Mouse (Mus musculus): ENCODE results near the gene Kif18b. TPM values are rescaled to one million over a fixed set of nuclear protein-coding genes. Genes with fewer than 3 reads are reported as not detected.

Gene Kif18b
- polyA plus RNA-seq, 1 experiment from 2014 or later = 4.7 TPM

GRCm38 (mm10) chr11:102961082-102961481 is 36.2 kb upstream of the Kif18b start:
- WGBS = 87% methylated on average over 4 of the region's 4 CpGs
- H3K4me1 ChIP-seq (ENCODE audit: control insufficient read depth in 2 of 2, insufficient read depth in 2 of 2, low read length in 2 of 2) = peaks cover 16 to 22% of the 10 kb centered on the region in 2 experiments
- H3K27me3 ChIP-seq (ENCODE audit: control insufficient read depth, insufficient read depth, low read length) = peaks cover 22% of the 10 kb centered on the region
- no peak overlapping the region for H3K4me3 ChIP-seq (ENCODE audit: control insufficient read depth in 1 of 2, insufficient read depth in 1 of 2, low read depth in 1 of 2, low read length in 2 of 2)
- no peak overlapping the region for H3K4me2 ChIP-seq (ENCODE audit: low read length)
- no peak for ATAC-seq (ENCODE audit: insufficient number of reproducible peaks, insufficient read depth, low FRiP score, low read depth)
- H3K9ac ChIP-seq (ENCODE audit: low read length) = no peak overlapping the region
- H3K27ac ChIP-seq (replicated peaks in 1 of 2; ENCODE audit: control insufficient read depth in 1 of 2, insufficient read depth in 1 of 2, low read depth in 2 of 2, low read length in 2 of 2) = no peak overlapping the region
- H3K9me3 ChIP-seq (ENCODE audit: control insufficient read depth, low read length) = no peaks in the 10 kb centered on the region
- H3K36me3 ChIP-seq (ENCODE audit: control insufficient read depth, insufficient read depth, low read length) = no peaks in the 10 kb centered on the region

- WGBS = 80% methylated on average over 1 of the region's 1 CpGs
Measured at GRCm38 (mm10) chr11:102958870-102959269, 33.9 kb upstream of the Kif18b start.

DNA sequence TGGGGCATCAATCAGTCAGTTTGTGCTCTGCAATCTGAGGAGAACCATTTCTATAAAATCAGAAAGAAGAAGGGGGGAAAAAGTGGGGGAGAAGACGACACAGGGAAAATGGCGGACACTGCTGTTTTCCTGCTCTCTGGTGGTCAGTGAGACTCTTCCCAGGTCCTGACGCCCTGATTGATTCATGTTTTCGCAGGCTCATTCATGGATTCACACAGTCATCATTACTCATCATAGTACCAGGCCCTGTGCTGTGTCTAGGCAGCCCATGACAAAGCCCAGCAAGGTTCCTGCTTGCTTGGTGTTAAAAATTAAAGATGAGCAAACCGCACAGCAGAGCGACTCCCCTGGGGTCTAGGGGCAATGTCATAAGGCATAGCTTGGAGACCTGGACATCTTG is 33.5 kb upstream of the Kif18b start:
- Histone ChIP-seq H3K9ac (ENCODE audit: low read length) (no peak overlapping the region), H3K4me1 (ENCODE audit: control insufficient read depth in 2 of 2, insufficient read depth in 2 of 2, low read length in 2 of 2) (peaks cover 18 to 19% of the 10 kb centered on the region in 2 experiments), H3K9me3 (ENCODE audit: control insufficient read depth, low read length) (no peaks in the 10 kb centered on the region), H3K27me3 (ENCODE audit: control insufficient read depth, insufficient read depth, low read length) (peaks cover 11% of the 10 kb centered on the region), H3K36me3 (ENCODE audit: control insufficient read depth, insufficient read depth, low read length) (no peaks in the 10 kb centered on the region), H3K4me2 (ENCODE audit: low read length) (no peak overlapping the region), H3K27ac (replicated peaks in 1 of 2; ENCODE audit: control insufficient read depth in 1 of 2, insufficient read depth in 1 of 2, low read depth in 2 of 2, low read length in 2 of 2) (no peak overlapping the region), H3K4me3 (ENCODE audit: control insufficient read depth in 1 of 2, insufficient read depth in 1 of 2, low read depth in 1 of 2, low read length in 2 of 2) (no peak overlapping the region)
- no peak for ATAC-seq (ENCODE audit: insufficient number of reproducible peaks, insufficient read depth, low FRiP score, low read depth)
- 83% methylated on average over 6 of the region's 6 CpGs for WGBS

More at GRCm38 (mm10) chr11:102958870-102959269, 33.9 kb upstream of the Kif18b start:
- ATAC-seq (ENCODE audit: insufficient number of reproducible peaks, insufficient read depth, low FRiP score, low read depth) = no peak
- Histone ChIP-seq H3K9ac (ENCODE audit: low read length) (no peak overlapping the region), H3K4me3 (ENCODE audit: control insufficient read depth in 1 of 2, insufficient read depth in 1 of 2, low read depth in 1 of 2, low read length in 2 of 2) (no peak overlapping the region), H3K4me1 (ENCODE audit: control insufficient read depth in 2 of 2, insufficient read depth in 2 of 2, low read length in 2 of 2) (peaks cover 23% of the 10 kb centered on the region in 2 experiments), H3K27ac (replicated peaks in 1 of 2; ENCODE audit: control insufficient read depth in 1 of 2, insufficient read depth in 1 of 2, low read depth in 2 of 2, low read length in 2 of 2) (no peak overlapping the region), H3K27me3 (ENCODE audit: control insufficient read depth, insufficient read depth, low read length) (peaks cover 15% of the 10 kb centered on the region), H3K4me2 (ENCODE audit: low read length) (no peak overlapping the region), H3K9me3 (ENCODE audit: control insufficient read depth, low read length) (no peaks in the 10 kb centered on the region), H3K36me3 (ENCODE audit: control insufficient read depth, insufficient read depth, low read length) (no peaks in the 10 kb centered on the region)

DNA sequence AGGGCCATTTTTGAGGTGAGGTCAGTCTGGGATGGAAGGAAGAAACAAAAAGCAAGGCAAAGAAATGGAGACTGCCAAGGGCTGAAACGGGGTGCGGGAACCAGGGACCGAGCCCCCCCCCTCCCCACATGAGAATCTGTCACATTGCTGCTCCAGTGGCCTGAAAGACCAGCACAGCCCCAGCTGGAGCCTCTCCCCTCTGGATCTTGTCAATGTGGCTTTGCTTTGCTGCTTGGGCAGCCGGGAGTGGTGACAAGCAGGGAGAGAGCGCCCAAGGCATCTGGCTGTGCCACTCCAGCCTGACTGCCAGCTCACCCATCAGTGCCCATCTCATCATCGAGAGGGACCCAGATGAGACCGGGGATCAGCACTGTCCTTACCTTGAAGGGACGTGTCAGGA is 32.8 kb upstream of the Kif18b start:
- Histone ChIP-seq H3K4me2 (ENCODE audit: low read length) (no peak overlapping the region), H3K27me3 (ENCODE audit: control insufficient read depth, insufficient read depth, low read length) (peaks cover 11% of the 10 kb centered on the region), H3K9me3 (ENCODE audit: control insufficient read depth, low read length) (no peaks in the 10 kb centered on the region), H3K36me3 (ENCODE audit: control insufficient read depth, insufficient read depth, low read length) (no peaks in the 10 kb centered on the region), H3K9ac (ENCODE audit: low read length) (no peak overlapping the region), H3K4me1 (ENCODE audit: control insufficient read depth in 2 of 2, insufficient read depth in 2 of 2, low read length in 2 of 2) (peaks cover 16% of the 10 kb centered on the region in 2 experiments), H3K27ac (replicated peaks in 1 of 2; ENCODE audit: control insufficient read depth in 1 of 2, insufficient read depth in 1 of 2, low read depth in 2 of 2, low read length in 2 of 2) (no peak overlapping the region), H3K4me3 (ENCODE audit: control insufficient read depth in 1 of 2, insufficient read depth in 1 of 2, low read depth in 1 of 2, low read length in 2 of 2) (no peak overlapping the region)
- ATAC-seq (ENCODE audit: insufficient number of reproducible peaks, insufficient read depth, low FRiP score, low read depth) = no peak
- 77% methylated on average over 8 of the region's 8 CpGs for WGBS

- 50% methylated on average over 16 of the region's 16 CpGs for WGBS
- no peak overlapping the region for H3K9ac ChIP-seq (ENCODE audit: low read length)
- no peaks in the 10 kb centered on the region for H3K9me3 ChIP-seq (ENCODE audit: control insufficient read depth, low read length)
- no peak overlapping the region for H3K4me3 ChIP-seq (ENCODE audit: control insufficient read depth in 1 of 2, insufficient read depth in 1 of 2, low read depth in 1 of 2, low read length in 2 of 2)
- H3K27ac ChIP-seq (replicated peaks in 1 of 2; ENCODE audit: control insufficient read depth in 1 of 2, insufficient read depth in 1 of 2, low read depth in 2 of 2, low read length in 2 of 2) = no peak overlapping the region
- H3K4me1 ChIP-seq (ENCODE audit: control insufficient read depth in 2 of 2, insufficient read depth in 2 of 2, low read length in 2 of 2) = peaks cover 16% of the 10 kb centered on the region in 2 experiments
- H3K27me3 ChIP-seq (ENCODE audit: control insufficient read depth, insufficient read depth, low read length) = peaks cover 15% of the 10 kb centered on the region
- H3K36me3 ChIP-seq (ENCODE audit: control insufficient read depth, insufficient read depth, low read length) = no peaks in the 10 kb centered on the region
- no peak overlapping the region for H3K4me2 ChIP-seq (ENCODE audit: low read length)
- ATAC-seq (ENCODE audit: insufficient number of reproducible peaks, insufficient read depth, low FRiP score, low read depth) = no peak
Measured at GRCm38 (mm10) chr11:102956962-102957614, 32.2 kb upstream of the Kif18b start.

GRCm38 (mm10) chr11:102952922-102953321 is 28.0 kb upstream of the Kif18b start:
- ATAC-seq (ENCODE audit: insufficient number of reproducible peaks, insufficient read depth, low FRiP score, low read depth) = no peak
- Histone ChIP-seq H3K27ac (replicated peaks in 1 of 2; ENCODE audit: control insufficient read depth in 1 of 2, insufficient read depth in 1 of 2, low read depth in 2 of 2, low read length in 2 of 2) (no peak overlapping the region), H3K36me3 (ENCODE audit: control insufficient read depth, insufficient read depth, low read length) (no peaks in the 10 kb centered on the region), H3K9ac (ENCODE audit: low read length) (no peak overlapping the region), H3K4me3 (ENCODE audit: control insufficient read depth in 1 of 2, insufficient read depth in 1 of 2, low read depth in 1 of 2, low read length in 2 of 2) (no peak overlapping the region), H3K4me1 (ENCODE audit: control insufficient read depth in 2 of 2, insufficient read depth in 2 of 2, low read length in 2 of 2) (peaks cover 16 to 20% of the 10 kb centered on the region in 2 experiments), H3K9me3 (ENCODE audit: control insufficient read depth, low read length) (no peaks in the 10 kb centered on the region), H3K4me2 (ENCODE audit: low read length) (no peak overlapping the region), H3K27me3 (ENCODE audit: control insufficient read depth, insufficient read depth, low read length) (peaks cover 53% of the 10 kb centered on the region)
- WGBS = 39% methylated on average over 6 of the region's 6 CpGs

GRCm38 (mm10) chr11:102948043-102948961 is 23.4 kb upstream of the Kif18b start:
- WGBS = 2% methylated on average over 51 of the region's 51 CpGs
- Histone ChIP-seq H3K4me2 (ENCODE audit: low read length) (peak overlapping the region; percentile 89), H3K9me3 (ENCODE audit: control insufficient read depth, low read length) (no peaks in the 10 kb centered on the region), H3K9ac (ENCODE audit: low read length) (peak overlapping the region; percentile 80), H3K27me3 (ENCODE audit: control insufficient read depth, insufficient read depth, low read length) (peaks cover 94% of the 10 kb centered on the region), H3K4me3 (ENCODE audit: control insufficient read depth in 1 of 2, insufficient read depth in 1 of 2, low read depth in 1 of 2, low read length in 2 of 2) (peak overlapping the region; percentile 56 to 60), H3K27ac (replicated peaks in 1 of 2; ENCODE audit: control insufficient read depth in 1 of 2, insufficient read depth in 1 of 2, low read depth in 2 of 2, low read length in 2 of 2) (no peak overlapping the region), H3K4me1 (ENCODE audit: control insufficient read depth in 2 of 2, insufficient read depth in 2 of 2, low read length in 2 of 2) (peaks cover 2 to 24% of the 10 kb centered on the region in 2 experiments), H3K36me3 (ENCODE audit: control insufficient read depth, insufficient read depth, low read length) (no peaks in the 10 kb centered on the region)
- 0 out of 2 replicates have a peak, but pooled peaks have one; percentile 32 for ATAC-seq (ENCODE audit: insufficient number of reproducible peaks, insufficient read depth, low FRiP score, low read depth)

Measured in heart, embryonic 14.5 days (tissue).